Mouse (Mus musculus) granulocyte monocyte progenitor cell, adult 5-6 weeks (primary cell): Measurements from ENCODE around the gene Macrod2. TPM values are rescaled to one million over a fixed set of nuclear protein-coding genes. Genes with fewer than 3 reads are reported as not detected.

ENCODE experiments used
- ATAC-seq: replicated peaks from 2 replicates; pipeline ENCODE4 v1.8.0; 2016; ENCODE audit warnings: mild to moderate bottlenecking, moderate TSS enrichment, inconsistent platforms; ENCODE audit not compliant: poor library complexity, severe bottlenecking
- total RNA-seq, 2 experiments: library from RNA; stranded (forward) in 1 of 2; stranded (reverse) in 1 of 2; fragments of 200-712, 200-1000 nt in 1 of 2; fragments of >200 nt in 1 of 2; fragmentation: Nextera tagmentation in 1 of 2; gene quantifications; 2 replicates each; pipeline ENCODE4 v1.2.3; 2014 to 2017

Macrod2 gene
- total RNA-seq, 2 experiments from 2014 or later: 3.0 to 6.8 TPM

GRCm38 (mm10) chr2:141271541-141271940 lies 876.4 kb downstream of the Macrod2 start:
- ATAC-seq: no peak

DNA sequence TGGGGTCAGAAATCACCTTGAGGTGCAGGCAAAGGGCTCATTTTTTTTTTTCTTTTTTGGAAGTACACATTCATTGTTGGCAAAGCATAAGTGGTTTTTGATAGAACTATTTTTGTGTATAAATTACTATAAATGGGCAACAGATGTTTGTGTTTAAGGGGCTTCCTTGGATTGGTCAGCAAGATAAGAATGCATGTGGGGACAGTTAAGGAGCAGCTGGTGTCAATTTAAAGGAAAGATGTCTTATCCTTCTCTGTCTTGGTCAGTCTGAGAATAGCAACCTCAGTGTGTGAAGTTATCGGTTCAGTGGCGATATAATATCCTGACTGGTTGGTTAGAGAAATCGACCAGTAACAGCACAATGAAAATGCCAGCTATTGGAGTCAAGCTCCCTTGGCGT lies 877.9 kb downstream of the Macrod2 start:
- no peak for ATAC-seq

GRCm38 (mm10) chr2:141274262-141274661 lies 879.2 kb downstream of the Macrod2 start:
- ATAC-seq: no peak

GRCm38 (mm10) chr2:141279130-141279698 lies 884.1 kb downstream of the Macrod2 start:
- no peak for ATAC-seq

DNA sequence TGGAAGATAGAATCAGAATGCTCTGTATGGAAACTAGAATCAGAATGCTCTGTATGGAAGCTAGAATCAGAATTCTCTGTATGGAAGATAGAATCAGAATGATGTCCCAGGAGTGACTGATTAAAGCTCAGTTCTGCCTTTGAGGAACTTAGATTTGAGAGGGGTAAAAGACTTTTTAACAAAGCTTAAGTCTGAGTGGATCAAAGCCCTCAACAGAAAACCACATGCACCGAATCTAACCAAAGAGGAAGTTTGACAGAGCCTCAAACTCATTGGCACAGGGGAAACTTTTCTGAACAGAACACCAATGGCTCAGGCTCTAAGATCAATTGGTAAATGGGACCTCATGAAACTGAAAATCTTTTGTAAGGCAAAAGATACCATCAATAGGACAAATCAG lies 885.7 kb downstream of the Macrod2 start:
- ATAC-seq: no peak; the same call in 1 of the 2 replicates

GRCm38 (mm10) chr2:141286110-141286747 lies 891.1 kb downstream of the Macrod2 start:
- no peak for ATAC-seq

GRCm38 (mm10) chr2:141288494-141288893 lies 893.4 kb downstream of the Macrod2 start:
- ATAC-seq: no peak

DNA sequence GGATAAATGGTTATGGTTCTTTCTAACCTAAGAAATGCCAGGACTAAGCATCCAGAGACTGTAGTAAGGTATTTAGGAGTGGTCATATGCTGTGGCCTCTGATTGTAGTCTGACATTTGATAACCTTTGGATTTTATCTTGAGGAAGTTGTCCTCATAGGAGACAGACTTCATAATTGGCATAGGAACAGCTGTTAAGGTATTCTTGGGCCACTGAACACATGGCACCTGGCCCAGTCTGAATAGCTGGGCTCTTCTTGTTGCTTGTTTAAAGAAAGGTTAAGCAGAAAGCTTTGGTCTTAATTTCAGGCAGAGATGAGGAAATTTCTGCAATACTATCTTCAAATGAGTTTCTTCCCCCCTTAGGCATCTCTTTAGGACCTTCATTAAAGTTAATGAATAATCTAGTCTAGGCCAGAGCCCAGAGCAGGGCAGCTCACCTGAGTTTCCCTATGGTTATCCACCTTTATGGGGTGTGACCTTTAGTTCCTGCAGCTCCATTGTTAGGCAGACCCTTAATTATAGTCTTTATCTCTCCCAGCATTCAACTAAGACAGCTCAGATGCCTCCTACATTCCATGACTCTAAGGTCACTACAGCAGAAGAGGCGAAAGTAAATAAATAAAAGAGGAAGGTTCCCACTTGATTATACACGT lies 894.1 kb downstream of the Macrod2 start:
- no peak for ATAC-seq

DNA sequence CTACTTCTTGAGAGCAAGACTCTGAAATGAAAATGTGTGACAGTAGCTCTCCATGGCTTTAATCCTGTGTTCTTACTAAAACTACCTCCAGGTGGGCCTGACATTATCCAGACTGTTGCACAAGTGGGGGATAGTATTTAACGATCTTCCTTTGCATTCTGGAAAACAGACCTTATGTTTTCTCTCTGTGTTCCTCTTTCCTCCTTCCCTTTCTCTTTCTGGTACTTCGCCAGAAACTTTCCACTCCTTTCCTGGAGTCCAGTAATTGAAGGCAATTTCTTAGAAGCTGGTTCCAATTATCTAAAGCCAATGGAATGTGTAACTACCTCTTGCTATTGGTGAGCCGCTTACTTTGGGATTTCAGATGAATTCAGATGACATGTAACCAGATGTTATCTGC lies 897.7 kb downstream of the Macrod2 start:
- ATAC-seq: no peak

DNA sequence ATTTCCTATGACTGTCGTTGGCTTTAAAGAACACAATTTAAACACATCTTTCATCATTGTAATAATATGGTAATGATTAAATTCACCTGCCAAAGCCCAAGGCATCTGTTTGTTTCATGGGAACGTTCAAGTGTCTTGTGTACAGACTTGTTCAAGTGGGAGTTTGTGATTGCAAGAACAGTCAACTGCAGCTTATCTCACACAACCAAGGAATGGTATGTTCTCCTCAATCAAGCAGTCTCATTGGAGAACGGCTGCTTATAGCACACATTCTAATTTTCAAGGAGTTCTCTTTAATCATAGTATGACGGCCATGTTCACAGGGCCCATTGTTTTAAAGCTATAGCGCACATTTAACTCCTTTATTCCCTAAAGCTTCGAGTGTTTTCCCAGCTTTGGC lies 904.1 kb downstream of the Macrod2 start:
- no peak for ATAC-seq

- no peak for ATAC-seq
These were observed 905.9 kb downstream of the Macrod2 start for GRCm38 (mm10) chr2:141301030-141301429.

- no peak for ATAC-seq
These were observed 913.3 kb downstream of the Macrod2 start for GRCm38 (mm10) chr2:141308406-141308805.

DNA sequence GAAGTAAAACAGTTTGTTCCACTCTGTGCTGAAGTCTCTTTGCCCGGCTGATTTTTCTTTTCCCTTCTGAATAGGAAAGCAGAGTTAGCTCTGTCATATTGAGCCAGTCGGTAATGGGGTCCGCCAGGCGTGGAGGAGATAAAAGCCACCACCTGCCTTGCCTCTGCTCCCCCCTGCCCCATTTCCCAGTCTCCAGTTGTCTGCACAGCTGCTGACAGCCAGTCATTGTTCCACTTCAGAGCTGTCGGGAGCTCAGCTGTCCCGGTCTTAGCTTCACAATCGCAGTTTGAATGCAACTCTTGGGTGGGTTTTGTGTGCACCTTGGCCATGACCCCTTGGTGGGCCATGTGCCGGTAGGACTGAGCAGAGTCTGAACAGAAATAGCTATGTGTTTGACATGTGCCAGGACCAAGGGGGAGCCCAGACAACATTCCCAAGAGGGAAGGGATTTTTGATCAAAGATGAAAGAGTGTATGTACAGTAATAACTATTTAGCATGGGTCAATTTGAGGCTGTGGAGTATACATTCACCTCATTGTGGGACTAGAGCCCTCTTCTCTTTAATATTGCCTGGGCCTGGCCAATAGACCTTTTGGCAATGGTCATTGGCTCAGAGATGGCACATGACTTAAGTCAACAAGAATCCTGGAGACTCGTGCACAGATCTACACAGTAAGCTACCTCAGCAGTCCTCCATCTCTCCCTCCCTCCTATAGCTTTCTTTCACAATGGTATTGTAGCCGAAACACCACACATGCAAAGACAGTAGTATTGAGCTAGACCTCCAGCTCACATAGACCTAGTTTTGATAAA lies 917.2 kb downstream of the Macrod2 start:
- ATAC-seq: no peak

DNA sequence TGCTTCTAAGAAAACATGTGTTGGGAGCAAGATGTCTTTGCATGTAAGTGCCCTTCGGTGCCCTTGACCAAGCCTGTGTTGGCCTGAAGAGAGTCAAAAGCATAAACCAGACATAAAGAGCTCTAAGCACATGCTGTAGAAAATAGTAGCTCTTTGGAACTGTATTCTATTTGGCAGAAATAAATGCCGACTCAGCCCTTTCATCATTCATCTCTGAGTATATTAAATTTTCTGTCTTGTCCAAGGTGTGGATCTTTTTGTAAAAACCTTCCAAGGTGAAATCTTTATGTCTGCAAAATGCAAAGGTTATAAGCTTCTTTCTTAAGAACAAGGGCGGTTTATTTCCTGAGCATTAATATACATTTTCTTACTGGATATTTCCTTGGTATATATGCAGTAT lies 920.2 kb downstream of the Macrod2 start:
- no peak for ATAC-seq

DNA sequence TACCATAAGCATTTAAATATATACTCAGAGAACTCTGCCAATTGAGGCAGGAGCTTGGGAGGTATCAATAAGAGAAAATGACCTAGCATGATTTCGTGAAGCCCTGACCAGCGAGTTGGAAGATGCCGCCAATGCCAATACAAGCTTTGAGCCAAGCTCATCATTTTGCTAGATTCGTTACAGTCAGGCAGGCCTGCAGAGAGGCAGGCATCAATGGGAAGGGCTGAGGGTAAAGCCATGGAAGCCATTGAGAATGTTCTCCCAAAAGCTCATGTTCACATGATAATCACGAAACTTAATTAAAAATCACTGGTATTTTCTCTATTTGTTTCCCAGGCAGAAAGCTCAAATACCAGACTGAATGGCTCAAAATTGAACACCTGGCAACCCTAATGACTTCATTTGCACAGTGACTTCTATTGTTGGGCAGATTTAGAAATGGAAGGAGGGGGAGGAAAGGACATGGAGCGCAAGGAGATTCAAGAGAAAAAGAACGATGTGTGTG lies 928.9 kb downstream of the Macrod2 start:
- no peak for ATAC-seq

GRCm38 (mm10) chr2:141327296-141327695 lies 932.2 kb downstream of the Macrod2 start:
- no peak for ATAC-seq

- no peak for ATAC-seq
These were observed 942.6 kb downstream of the Macrod2 start for GRCm38 (mm10) chr2:141337708-141338107.

DNA sequence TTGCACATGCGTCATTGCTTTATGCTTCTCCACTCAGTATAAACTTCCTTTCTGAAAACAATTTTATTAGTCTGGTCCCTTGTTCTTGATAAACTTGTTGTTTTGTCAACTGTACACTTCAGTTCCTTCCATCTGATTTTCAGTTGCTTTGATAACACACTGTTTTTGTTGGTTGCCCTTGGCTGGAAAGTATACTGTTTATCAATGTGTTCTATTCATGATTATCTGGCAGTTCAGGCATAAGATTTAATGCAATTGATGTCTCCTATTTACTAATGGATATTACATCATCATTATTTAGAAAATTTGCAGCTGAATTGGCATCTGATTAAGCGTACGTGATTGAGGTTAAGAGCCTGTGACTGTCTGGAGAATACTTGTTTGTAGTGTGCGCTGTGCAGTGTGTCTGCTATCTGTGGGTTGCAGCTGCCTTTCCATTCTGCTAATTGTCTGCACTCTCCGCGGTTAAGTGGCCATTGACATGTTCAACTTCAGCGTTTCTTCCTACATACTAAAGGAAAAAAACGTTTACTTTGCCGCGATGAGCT lies 949.0 kb downstream of the Macrod2 start:
- ATAC-seq: no peak

DNA sequence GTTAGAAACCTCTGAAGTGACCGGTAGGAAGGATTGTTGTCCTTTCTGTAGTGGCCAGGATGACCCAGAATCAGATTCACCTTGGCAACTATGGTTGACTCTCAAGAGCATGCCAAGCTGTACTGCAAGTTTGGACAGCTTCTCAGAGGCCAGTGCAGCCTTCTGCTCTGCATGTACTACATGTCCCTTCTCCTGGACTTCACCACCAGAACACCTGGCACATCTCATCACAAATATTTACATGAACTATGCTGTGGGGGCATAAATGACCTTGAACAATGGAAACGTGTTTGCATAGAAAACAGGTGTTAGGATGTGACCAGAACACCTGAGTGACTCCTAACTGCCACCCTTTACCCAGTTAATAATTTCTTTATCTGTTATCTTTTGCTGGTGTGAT lies 957.5 kb downstream of the Macrod2 start:
- no peak for ATAC-seq

- no peak for ATAC-seq
These were observed 993.5 kb downstream of the Macrod2 start for GRCm38 (mm10) chr2:141388632-141389031.

DNA sequence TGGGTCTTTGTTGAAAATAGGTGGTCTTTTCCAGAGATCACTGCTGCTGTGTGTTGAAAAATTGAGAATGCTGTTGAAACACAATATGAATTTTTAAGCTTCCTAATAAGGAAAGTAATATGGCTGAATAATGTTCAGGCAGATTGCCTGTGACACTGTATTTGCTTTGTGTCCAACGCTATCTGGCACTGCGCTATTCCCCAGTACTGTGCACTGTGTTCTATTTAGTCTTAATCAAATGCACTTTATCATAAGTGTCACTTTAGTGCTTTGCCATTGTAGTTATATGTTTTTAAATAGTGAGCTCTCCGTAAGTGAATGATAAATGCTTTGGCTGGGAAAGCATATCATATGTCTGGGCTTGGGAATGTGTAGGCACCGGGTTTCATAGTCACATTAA lies 996.1 kb downstream of the Macrod2 start:
- ATAC-seq: no peak
